ENCODE assay signal across 9 mouse cellular contexts in genomic region chr12:88992141-88992540, GRCm38 (mm10).
DNase-seq lines count a peak whose midpoint lies in the region; ATAC-seq and TF ChIP-seq lines count a peak whose summit lies in the region.
"Had no signal": no experiment of that assay in that cellular context is flagged by ENCODE, and none has a peak within 500 bp of the region (broad histone marks: within the 10 kb centered on the region; RNA-seq: fewer than 3 reads in every experiment).

No protein-coding gene starts in this region.

- no peaks in the 10 kb centered on the region for H3K27me3 ChIP-seq in testis, adult 2 months (ENCODE audit: control insufficient read depth, insufficient read depth, low read length)
- H3K27me3 ChIP-seq in hindbrain, postnatal 0 days (ENCODE audit: insufficient read depth, low read length), result no peaks in the 10 kb centered on the region
- H3K27me3 ChIP-seq: lung, embryonic 15.5 days had no signal

- no peak overlapping the region for H3K27ac ChIP-seq in gastrocnemius, adult 2 months
- no peak overlapping the region for H3K27ac ChIP-seq in testis, adult 2 months (ENCODE audit: control insufficient read depth, insufficient read depth, low read depth, low read length)
- no peak overlapping the region for H3K27ac ChIP-seq in hindbrain, postnatal 0 days
- H3K27ac ChIP-seq: lung, embryonic 15.5 days had no signal

- no peak overlapping the region for H3K9ac ChIP-seq in hindbrain, postnatal 0 days (replicated peaks; ENCODE audit: low read length)
- H3K9ac ChIP-seq: lung, embryonic 15.5 days had no signal

- no peaks in the 10 kb centered on the region for H3K4me1 ChIP-seq in testis, adult 2 months (ENCODE audit: control insufficient read depth, insufficient read depth, low read length)
- no peaks in the 10 kb centered on the region for H3K4me1 ChIP-seq in hindbrain, postnatal 0 days (ENCODE audit: insufficient read depth, low read length)
- H3K4me1 ChIP-seq: lung, embryonic 15.5 days had no signal

- WGBS in hindbrain, postnatal 0 days, result 3% methylated on average over 2 of the region's 2 CpGs

- no peak overlapping the region for H3K4me3 ChIP-seq in gastrocnemius, adult 2 months
- no peak overlapping the region for H3K4me3 ChIP-seq in testis, adult 2 months (ENCODE audit: control insufficient read depth, low read depth, low read length)
- no peak overlapping the region for H3K4me3 ChIP-seq in hindbrain, postnatal 0 days (ENCODE audit: low read length)
- H3K4me3 ChIP-seq: lung, embryonic 15.5 days had no signal

- no peaks in the 10 kb centered on the region for H3K9me3 ChIP-seq in hindbrain, postnatal 0 days (ENCODE audit: low read length)
- H3K9me3 ChIP-seq: lung, embryonic 15.5 days had no signal

- no peak for TF ChIP-seq POLR2A in testis, adult 2 months (IDR thresholded peaks at IDR 0.05; ENCODE audit: control insufficient read depth, low read depth, low read length)

- H3K36me3 ChIP-seq in testis, adult 2 months (ENCODE audit: control insufficient read depth, insufficient read depth, low read length), result no peaks in the 10 kb centered on the region
- H3K36me3 ChIP-seq in hindbrain, postnatal 0 days (ENCODE audit: insufficient read depth, low read length), result no peaks in the 10 kb centered on the region
- H3K36me3 ChIP-seq: lung, embryonic 15.5 days had no signal

- intact Hi-C loops in gastrocnemius, adult 2 months (cut with DNase I), result no loop called here

- no peak for DNase-seq in gastrocnemius, adult 2 months
- DNase-seq in gastrocnemius, adult 8-10 months (ENCODE audit: low spot score in 2 of 2), result no peak
- no peak for DNase-seq in testis, postnatal 10 days (ENCODE audit: low spot score)
- peak; percentile 77 for DNase-seq in hindbrain, postnatal 0 days (ENCODE audit: low spot score)
- peak; percentile 44 for DNase-seq in retina, adult 2 months (ENCODE audit: low read depth, low spot score)
- DNase-seq in MN1 (ENCODE audit: low spot score), result no peak
- DNase-seq in cerebellum, adult 8-10 months, result no peak

- peak; percentile 45 for TF ChIP-seq CTCF in gastrocnemius, adult 2 months (IDR thresholded peaks at IDR 0.05)
- peak; percentile 6; the same call in 1 of the 2 replicates for TF ChIP-seq CTCF in testis, adult 2 months (IDR thresholded peaks at IDR 0.05; ENCODE audit: control insufficient read depth, insufficient read depth, insufficient replicate concordance, low read depth, low read length)
- TF ChIP-seq CTCF in hindbrain, postnatal 0 days (IDR thresholded peaks at IDR 0.05; ENCODE audit: low read depth), result peak; percentile 79

- H3K4me2 ChIP-seq in hindbrain, postnatal 0 days (ENCODE audit: low read depth, low read length), result no peak overlapping the region
- H3K4me2 ChIP-seq: lung, embryonic 15.5 days had no signal

- ATAC-seq in hindbrain, postnatal 0 days, result no peak

Comparison
In these comparisons a context has a peak if more than half of its experiments do, and no peak if none do; other contexts are left out.
1. DNase-seq: peak in hindbrain, postnatal 0 days (single experiment) and retina, adult 2 months (single experiment); none in gastrocnemius, adult 2 months (single experiment), gastrocnemius, adult 8-10 months (0 of 2), testis, postnatal 10 days (single experiment), MN1 (single experiment) and cerebellum, adult 8-10 months (single experiment).
2. CTCF ChIP-seq: peak in every context shown above with its lines; median percentile 79 in hindbrain, postnatal 0 days; 45 in gastrocnemius, adult 2 months; 6 in testis, adult 2 months.